Mouse (Mus musculus) cortical plate, adult 2 months (tissue): ENCODE measurements around the gene Mterf1b.

Experiments used
- CTCF ChIP-seq: fragments of 200-500 bp; IDR thresholded peaks from 2 replicates; pipeline ENCODE4 v1.5.1; 2011; ENCODE audit warnings: mild to moderate bottlenecking, control low read depth, low read length; ENCODE audit not compliant: insufficient read depth; ENCODE audit errors: extremely low read depth
- POLR2A ChIP-seq: fragments of 200-500 bp; IDR thresholded peaks from 2 replicates; pipeline ENCODE4 v1.6.1; 2011; ENCODE audit warnings: mild to moderate bottlenecking, low read length, control low read depth; ENCODE audit not compliant: insufficient read depth; ENCODE audit errors: extremely low read depth

DNA sequence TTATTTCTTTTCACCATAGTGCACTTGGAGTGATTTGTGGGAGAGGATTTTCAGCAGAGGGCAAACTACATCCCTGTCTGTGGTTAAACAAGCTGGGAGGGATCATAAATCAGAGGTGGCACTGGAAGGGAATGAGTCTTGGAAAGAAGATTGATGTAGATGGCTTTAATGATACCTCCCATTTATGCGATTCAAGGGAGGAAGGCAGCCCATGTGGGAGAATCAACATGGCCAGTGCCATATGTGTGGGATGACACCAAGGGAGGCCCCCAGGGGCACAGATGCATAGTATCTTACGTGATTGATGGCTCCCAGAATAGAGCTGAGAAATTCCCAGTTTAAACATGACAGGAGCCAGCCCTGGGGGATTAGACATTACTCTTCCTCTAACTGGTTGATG lies 48.0 kb downstream of the Mterf1b start:
- no peak for TF ChIP-seq CTCF
- no peak for TF ChIP-seq POLR2A
